Mouse (Mus musculus) brain, embryonic 14.5 days (tissue): ENCODE data around the gene Gcgr. TPM values are rescaled to one million over a fixed set of nuclear protein-coding genes. Genes with fewer than 3 reads are reported as not detected.
A peak's percentile ranks its signal among the peaks of the same experiment; 100 is the strongest.

ENCODE experiments used
- DNase-seq: peaks from one replicate; pipeline ENCODE4 v3.0.0-alpha.2; 2011; ENCODE audit warnings: low read depth
- CTCF ChIP-seq: fragments of 200-500 bp; IDR thresholded peaks from 2 replicates; pipeline ENCODE4 v1.5.1; 2012; ENCODE audit warnings: inconsistent platforms, mild to moderate bottlenecking, moderate library complexity, borderline replicate concordance; ENCODE audit not compliant: insufficient read depth, insufficient read length; ENCODE audit errors: extremely low read depth
- POLR2A ChIP-seq: fragments of 200-500 bp; IDR thresholded peaks from 2 replicates; pipeline ENCODE4 v1.6.1; 2012; ENCODE audit warnings: mild to moderate bottlenecking, inconsistent platforms, borderline replicate concordance; ENCODE audit not compliant: poor library complexity, insufficient read depth, insufficient read length, severe bottlenecking; ENCODE audit errors: extremely low read depth
- polyA plus RNA-seq: library from polyadenylated mRNA; depleted of rRNA; stranded (reverse); fragments of >200 nt; gene quantifications from 2 replicates; pipeline ENCODE4 v1.2.3, GENCODE M21; 2012

The Gcgr gene
- polyA plus RNA-seq, 1 experiment: 0.36 TPM

DNA sequence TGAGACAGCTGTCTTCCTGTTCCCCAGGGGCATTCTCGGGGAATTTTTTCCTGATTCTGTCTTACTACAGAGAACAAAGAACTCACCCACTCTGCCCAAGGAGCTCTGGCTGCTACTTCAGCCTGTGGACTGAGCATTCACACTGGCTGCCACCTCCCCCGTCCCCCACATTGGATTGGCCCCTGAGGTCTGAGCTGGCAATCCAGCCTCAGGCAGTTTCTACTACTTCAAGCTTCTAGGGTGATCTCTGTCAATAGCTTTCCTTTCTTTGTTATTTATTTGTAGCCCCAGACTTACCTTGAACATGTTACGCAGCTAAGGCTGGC is 37.7 kb upstream of the Gcgr start:
- no peak for DNase-seq
- TF ChIP-seq POLR2A (no peak), CTCF (no peak)

DNA sequence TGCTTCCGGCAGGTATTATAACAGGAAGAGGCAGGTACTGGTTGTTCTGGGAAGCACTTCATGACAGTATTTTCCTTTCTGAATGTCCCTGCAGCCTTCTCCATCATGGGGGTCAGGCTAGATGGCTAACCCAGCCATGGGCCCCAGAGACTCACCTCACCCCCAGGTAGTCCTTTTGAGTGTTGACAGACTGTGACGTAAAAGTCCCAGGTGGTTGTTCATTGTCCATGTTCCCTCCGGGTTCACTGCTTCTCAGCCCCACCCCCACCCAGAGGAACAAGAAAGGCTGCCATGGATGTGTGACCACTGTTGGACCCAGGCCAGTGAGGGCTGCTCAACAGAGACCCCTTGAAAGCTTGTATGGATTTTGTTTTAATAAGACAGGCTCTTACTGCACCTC is 37.1 kb upstream of the Gcgr start:
- no peak for TF ChIP-seq CTCF
- no peak for TF ChIP-seq POLR2A
- DNase-seq: no peak

DNA sequence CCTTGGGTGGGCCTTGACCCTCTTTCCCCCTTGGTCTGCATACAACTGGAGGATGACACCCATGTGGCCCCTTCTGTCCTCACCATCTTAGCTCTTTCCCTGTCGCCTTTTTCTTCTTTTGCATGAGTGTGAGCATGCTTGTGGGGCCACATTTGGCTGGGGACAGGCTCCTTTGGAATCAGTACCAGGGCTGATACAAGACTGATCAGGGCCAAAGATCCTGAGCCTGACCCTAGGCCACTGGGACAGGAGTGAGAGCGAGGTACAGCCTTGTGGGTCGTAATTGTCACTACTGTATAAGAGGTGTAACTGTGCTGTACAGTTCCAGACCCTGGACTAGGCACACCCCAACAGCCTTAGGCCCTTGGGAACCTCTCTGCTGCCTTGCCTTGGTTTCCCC is 36.6 kb upstream of the Gcgr start:
- TF ChIP-seq POLR2A: no peak
- no peak for TF ChIP-seq CTCF
- no peak for DNase-seq

DNA sequence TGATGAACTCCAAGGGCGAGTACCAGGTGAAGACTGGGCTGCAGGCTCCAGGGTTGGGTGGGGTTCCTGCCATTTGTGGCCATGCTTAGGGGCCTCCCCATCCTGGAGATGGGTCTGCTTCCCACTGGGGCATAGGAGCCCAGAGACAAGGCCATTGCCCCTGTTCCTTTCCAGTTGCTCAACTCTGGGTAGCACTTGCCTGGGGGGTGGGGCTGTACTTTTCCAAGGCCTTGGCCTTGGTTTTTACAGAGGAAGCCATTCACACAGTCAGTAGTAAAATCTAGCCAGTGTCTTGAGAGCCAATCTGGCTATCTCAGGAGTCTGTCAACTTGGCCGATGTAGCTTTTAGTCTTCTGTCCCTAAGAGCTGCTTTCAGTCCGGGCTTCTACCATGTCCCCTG is 33.1 kb upstream of the Gcgr start:
- TF ChIP-seq POLR2A (no peak), CTCF (no peak)
- no peak for DNase-seq

DNA sequence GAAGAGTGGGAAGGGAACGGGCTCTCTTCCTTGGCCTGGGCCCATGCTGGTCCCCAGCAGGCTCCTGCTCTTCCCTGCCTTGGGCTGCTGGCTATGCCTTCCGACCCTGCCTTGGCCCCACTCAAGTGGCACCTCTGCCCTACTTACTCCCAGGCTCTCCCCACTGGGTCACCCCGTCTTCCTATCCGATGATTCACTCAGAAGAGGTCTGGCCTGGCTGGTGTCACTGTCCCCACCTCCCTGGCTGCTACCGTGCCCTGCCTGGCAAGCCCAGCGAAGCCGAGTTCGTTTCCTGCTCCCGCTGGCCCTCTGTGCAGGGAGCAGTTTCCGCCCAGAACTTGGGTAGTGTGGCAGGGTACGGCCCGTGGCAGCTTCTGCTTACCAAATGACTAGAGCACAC is 32.3 kb upstream of the Gcgr start:
- DNase-seq: no peak
- TF ChIP-seq POLR2A (no peak), CTCF (no peak)

DNA sequence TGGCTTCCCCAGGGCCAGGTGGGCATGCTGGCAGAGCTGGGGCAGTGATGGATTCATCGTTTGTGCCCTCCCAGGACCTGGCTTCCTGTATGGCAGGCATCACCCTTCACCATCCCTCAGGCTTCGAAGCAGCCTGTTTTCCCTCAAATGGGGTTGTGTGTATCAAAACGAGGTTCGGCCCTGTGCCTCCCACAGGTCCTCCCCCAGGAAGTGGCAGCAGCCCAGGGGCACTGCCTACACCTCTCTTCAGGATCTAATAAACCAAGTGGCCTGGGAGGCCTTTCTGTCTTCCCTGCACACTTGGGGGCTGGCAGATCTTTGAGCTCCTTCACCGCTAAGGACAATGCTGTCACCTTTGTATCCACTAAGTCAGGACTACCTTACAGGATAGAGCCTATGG is 31.6 kb upstream of the Gcgr start:
- TF ChIP-seq POLR2A (no peak), CTCF (no peak)
- DNase-seq: no peak

DNA sequence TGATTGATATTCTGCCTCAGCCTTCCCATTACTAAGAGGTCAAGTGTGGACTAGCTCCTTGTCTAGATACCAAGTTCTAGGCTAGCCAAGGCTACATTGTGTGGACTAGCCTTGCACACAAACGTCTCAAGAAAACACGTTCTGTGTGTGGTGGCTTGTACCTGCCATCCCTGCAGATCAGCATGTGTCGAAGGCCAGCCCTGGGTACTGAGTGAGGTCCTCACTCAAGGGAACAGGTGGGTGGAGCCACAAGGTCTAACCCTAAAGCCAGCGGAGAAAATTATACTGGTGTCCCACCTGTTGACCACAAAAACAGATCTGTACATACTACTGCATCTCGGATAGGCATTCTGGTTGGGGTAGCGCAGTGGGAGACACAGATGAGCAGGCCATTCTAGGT is 30.6 kb upstream of the Gcgr start:
- TF ChIP-seq POLR2A (no peak), CTCF (no peak)
- DNase-seq: no peak

DNA sequence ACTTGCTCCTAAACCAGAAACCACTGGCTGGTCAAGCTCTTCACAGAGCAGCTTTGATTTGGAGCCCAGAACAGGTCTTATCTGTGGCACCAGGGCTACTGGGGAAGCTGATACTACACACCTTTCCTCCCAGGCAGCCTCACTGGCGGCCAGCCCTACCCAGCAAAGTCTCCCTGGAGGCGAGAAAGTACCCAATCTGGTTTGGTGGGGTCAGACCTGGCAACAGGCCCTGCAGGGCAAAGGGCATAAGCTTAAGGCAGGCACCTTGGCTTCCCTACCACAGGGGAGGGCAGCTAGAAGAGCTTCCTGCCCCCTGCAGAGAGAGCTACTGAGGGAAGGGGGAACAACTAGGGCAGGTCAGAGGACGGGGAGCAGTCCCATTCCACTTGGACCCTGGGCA is 30.1 kb upstream of the Gcgr start:
- no peak for TF ChIP-seq POLR2A
- TF ChIP-seq CTCF: no peak
- DNase-seq: no peak

DNA sequence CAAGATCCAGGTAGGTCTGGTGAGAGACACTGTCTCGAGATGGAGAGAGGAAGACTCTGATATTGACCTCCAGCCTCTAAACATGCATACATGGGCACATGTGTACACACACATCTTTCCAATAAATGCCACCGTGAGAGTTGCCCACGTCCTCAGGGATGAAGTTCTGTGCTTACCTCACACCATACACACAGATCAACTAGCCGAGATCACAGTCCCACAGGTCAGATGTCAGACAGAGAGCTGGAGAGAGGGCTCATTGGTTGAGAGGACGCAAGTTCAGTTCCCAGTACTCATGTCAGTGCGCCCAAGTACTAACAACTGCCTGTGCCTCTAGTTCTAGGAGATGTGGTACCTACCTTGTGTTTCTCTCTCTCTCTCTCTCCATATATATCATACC is 29.5 kb upstream of the Gcgr start:
- TF ChIP-seq POLR2A (no peak), CTCF (no peak)
- no peak for DNase-seq

DNA sequence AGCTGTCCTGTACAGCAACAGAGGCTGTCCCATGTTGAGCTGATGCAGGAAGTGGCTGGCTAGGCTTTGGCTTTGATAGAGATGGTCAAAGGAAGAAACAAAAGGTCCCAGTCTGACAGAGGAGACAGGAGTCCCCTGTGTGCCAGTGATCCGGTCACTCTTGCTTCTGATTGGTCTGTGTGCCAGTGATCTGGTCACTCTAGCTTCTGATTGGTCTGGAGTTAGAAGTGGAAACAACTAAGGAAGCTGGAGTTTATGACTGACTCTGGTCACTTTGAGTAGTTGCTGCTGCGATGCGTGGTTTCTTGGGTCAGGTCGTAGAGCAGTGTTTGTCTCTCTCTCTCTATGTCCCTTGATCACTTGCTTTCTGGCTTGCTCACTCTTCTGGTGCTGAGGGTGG is 28.8 kb upstream of the Gcgr start:
- no peak for DNase-seq
- TF ChIP-seq POLR2A: no peak
- no peak for TF ChIP-seq CTCF

DNA sequence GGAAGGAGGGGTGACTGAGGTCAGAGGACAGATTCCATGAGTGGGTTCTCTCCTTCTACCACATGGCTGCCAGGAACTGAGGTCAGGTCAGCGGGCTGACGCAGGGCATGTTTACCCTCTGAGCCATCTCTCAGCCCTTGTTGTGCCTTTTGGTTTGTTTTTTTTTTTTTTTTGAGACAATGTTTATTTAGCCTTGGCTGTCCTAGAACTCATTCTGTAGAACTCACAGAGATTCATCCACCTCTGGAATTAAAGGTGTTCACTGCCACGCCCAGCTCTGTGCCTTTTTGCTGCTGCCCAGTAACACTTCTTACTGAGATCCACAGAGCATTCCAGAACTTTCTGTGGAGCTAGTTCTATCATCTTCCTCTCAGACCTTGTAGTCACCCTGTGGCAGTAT is 24.8 kb upstream of the Gcgr start:
- DNase-seq: no peak

DNA sequence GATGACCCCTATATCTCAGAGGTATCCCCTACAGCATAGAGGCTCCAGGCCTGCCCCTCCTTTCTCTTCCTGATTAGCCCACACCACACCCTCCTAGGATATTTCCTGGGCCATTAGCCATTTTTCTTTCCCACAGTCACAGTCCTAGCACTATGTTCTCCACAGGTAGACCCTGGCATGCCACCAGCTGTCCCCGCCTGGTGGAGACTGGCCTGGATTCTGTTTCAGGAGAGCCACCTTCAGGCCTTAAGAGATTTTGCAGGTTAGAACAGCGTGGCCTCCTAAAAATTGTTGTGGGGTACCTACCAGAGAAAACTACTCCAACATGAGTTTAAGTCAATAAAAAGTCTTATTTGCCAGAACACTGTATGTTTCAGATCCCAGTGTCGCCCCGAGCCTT is 23.6 kb upstream of the Gcgr start:
- no peak for TF ChIP-seq POLR2A
- peak; percentile 28; the same call in 1 of the 2 replicates for TF ChIP-seq CTCF
- no peak for DNase-seq

More for the DNA sequence above, 24.8 kb upstream of the Gcgr start:
- TF ChIP-seq POLR2A (no peak), CTCF (no peak)
